Mouse (Mus musculus): ENCODE data around the gene Scyl2. TPM values are rescaled to one million over a fixed set of nuclear protein-coding genes. Genes with fewer than 3 reads are reported as not detected.
A peak's percentile ranks its signal among the peaks of the same experiment; 100 is the strongest.

Scyl2 gene
- polyA plus RNA-seq, 1 experiment: 7.2 TPM

DNA sequence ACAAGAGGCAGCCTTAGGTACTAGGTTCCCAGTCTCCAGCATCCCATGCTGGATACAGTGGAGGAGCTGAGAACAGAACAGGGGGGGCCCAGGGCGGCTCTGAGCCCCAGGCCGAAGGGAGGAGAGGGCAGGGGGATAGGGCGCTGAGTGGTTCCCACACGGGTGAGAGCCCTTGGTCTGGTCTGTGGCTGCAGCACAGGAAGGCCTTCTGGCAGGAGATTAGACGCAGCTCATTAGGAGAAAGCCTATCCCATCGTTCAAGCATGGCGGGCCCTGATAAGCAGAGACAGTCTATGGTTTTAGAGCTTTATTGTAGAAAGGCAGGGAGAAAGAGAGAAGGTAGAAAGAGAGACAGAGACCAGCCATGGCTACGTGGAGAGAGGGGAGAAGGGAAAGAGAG is 3.9 kb upstream of the Scyl2 start:
- H3K79me2 ChIP-seq (ENCODE audit: control insufficient read depth, insufficient read depth): peaks cover 10% of the 10 kb centered on the region
- TF ChIP-seq MAX (IDR thresholded peaks at IDR 0.05; ENCODE audit: low read depth): no peak
- TF ChIP-seq POLR2A (IDR thresholded peaks at IDR 0.05; ENCODE audit: insufficient read length, low read depth): no peak
- TF ChIP-seq CEBPB (IDR thresholded peaks at IDR 0.05; ENCODE audit: insufficient read depth, poor library complexity, severe bottlenecking): no peak
- no peak for TF ChIP-seq USF1 (IDR thresholded peaks at IDR 0.05; ENCODE audit: low read depth)
- no peak for TF ChIP-seq E2F4 (IDR thresholded peaks at IDR 0.05; ENCODE audit: insufficient read depth)
- TF ChIP-seq REST (IDR thresholded peaks at IDR 0.05; ENCODE audit: insufficient read depth, insufficient read length): no peak
- H3ac ChIP-seq (ENCODE audit: control insufficient read depth, insufficient read length): no peak overlapping the region
- H3K4me3 ChIP-seq: no peak overlapping the region
- no peak overlapping the region for H3K4me2 ChIP-seq (ENCODE audit: low read depth)
- H3K36me3 ChIP-seq (ENCODE audit: control insufficient read depth, insufficient read depth): no peaks in the 10 kb centered on the region
- H3K27me3 ChIP-seq (ENCODE audit: control insufficient read depth, insufficient read depth, insufficient read length): peaks cover 11% of the 10 kb centered on the region

DNA sequence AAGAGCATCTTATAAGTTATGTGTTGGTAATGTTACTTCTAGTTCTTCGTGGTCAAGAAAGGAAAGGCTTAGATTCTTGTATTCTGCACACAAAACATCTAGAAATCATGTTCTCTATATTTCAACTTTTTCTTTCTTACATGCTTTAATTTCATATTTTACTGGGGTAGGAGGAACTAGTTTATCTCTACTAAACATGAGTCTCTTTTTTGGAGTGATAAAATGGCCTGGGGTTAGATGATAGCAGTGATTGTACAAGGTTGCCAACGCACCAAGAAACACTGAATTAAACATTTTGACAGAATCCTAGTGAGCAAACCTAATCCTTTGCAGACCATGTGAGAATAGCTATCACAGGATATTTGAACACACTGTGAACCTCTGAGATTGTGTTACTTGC is 1.4 kb upstream of the Scyl2 start:
- H3K36me3 ChIP-seq (ENCODE audit: control insufficient read depth, insufficient read depth): no peaks in the 10 kb centered on the region
- H3ac ChIP-seq (ENCODE audit: control insufficient read depth, insufficient read length): no peak overlapping the region
- H3K4me3 ChIP-seq: no peak overlapping the region
- peaks cover 7% of the 10 kb centered on the region for H3K27me3 ChIP-seq (ENCODE audit: control insufficient read depth, insufficient read depth, insufficient read length)
- H3K4me2 ChIP-seq (ENCODE audit: low read depth): no peak overlapping the region
- TF ChIP-seq CEBPB (IDR thresholded peaks at IDR 0.05; ENCODE audit: insufficient read depth, poor library complexity, severe bottlenecking) (no peak), TCF3 (IDR thresholded peaks at IDR 0.05; ENCODE audit: insufficient read length, low read depth) (no peak), REST (IDR thresholded peaks at IDR 0.05; ENCODE audit: insufficient read depth, insufficient read length) (no peak), POLR2AphosphoS2 (IDR thresholded peaks at IDR 0.05; ENCODE audit: insufficient read length, low read depth) (no peak), E2F4 (IDR thresholded peaks at IDR 0.05; ENCODE audit: insufficient read depth) (no peak), SRF (IDR thresholded peaks at IDR 0.05; ENCODE audit: control insufficient read depth, insufficient read length, low read depth) (no peak), TCF12 (IDR thresholded peaks at IDR 0.05; ENCODE audit: insufficient read depth, poor library complexity, severe bottlenecking) (no peak), USF1 (IDR thresholded peaks at IDR 0.05; ENCODE audit: low read depth) (no peak), POLR2A (IDR thresholded peaks at IDR 0.05; ENCODE audit: insufficient read length, low read depth) (no peak), MYOD1 (IDR thresholded peaks at IDR 0.05; ENCODE audit: control insufficient read depth in 1 of 3, insufficient read length in 2 of 3, low read depth in 2 of 3) (no peak), MAX (IDR thresholded peaks at IDR 0.05; ENCODE audit: low read depth) (no peak), MYOG (IDR thresholded peaks at IDR 0.05; ENCODE audit: control insufficient read depth in 1 of 3, insufficient read depth in 1 of 3, insufficient read length in 2 of 3, low read depth in 2 of 3) (no peak)
- peaks cover 26% of the 10 kb centered on the region for H3K79me2 ChIP-seq (ENCODE audit: control insufficient read depth, insufficient read depth)

DNA sequence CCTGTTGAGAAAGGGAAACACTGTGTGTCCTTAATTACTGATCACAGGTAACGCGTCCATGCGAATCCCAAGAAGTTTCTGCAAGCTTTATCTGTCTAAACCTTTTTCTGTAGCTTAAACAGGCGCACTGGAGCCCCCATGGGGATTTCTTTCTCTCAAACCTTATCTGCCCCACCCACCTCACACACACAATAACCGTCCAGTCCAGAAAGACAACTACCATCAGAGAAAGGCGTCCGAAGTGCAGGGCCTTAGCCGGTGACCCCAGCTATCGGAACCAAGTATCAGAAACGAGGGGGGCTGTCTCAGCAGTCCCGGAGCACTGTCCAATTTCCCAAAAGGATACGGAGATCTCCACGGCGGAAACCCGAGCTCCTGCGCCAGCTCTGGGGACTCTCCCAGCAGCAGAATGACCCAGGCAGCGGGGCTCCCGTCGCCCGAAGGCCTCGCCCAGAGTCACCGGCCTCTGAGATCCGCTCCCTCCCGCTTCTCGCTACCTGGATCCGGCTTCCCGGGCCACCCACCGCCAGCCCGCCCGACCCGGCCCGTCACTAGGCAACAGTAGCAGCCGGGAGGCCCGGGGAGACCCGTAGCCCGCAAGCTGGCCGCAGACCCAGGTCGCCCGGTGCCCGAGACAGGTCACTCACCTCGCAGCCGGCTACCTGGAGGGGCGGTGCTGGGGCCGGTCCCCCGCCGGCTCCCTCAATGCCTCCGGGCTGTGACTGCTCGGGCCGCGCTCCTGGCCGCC is 520 bp downstream of the Scyl2 start:
- H3K4me2 ChIP-seq (ENCODE audit: low read depth): peak overlapping the region; percentile 72
- peaks cover 7% of the 10 kb centered on the region for H3K27me3 ChIP-seq (ENCODE audit: control insufficient read depth, insufficient read depth, insufficient read length)
- peaks cover 31% of the 10 kb centered on the region for H3K79me2 ChIP-seq (ENCODE audit: control insufficient read depth, insufficient read depth)
- H3K4me3 ChIP-seq: peak overlapping the region; percentile 65
- H3ac ChIP-seq (ENCODE audit: control insufficient read depth, insufficient read length): peak overlapping the region; percentile 32
- TF ChIP-seq POLR2A (IDR thresholded peaks at IDR 0.05; ENCODE audit: insufficient read length, low read depth) (no peak), CEBPB (IDR thresholded peaks at IDR 0.05; ENCODE audit: insufficient read depth, poor library complexity, severe bottlenecking) (no peak), MYOD1 (IDR thresholded peaks at IDR 0.05; ENCODE audit: control insufficient read depth in 1 of 3, insufficient read length in 2 of 3, low read depth in 2 of 3) (no peak)
- no peaks in the 10 kb centered on the region for H3K36me3 ChIP-seq (ENCODE audit: control insufficient read depth, insufficient read depth)

- H3K27me3 ChIP-seq (ENCODE audit: control insufficient read depth, insufficient read depth, insufficient read length): no peaks in the 10 kb centered on the region
- no peaks in the 10 kb centered on the region for H3K36me3 ChIP-seq (ENCODE audit: control insufficient read depth, insufficient read depth)
- no peak overlapping the region for H3K4me3 ChIP-seq
- no peak overlapping the region for H3K4me2 ChIP-seq (ENCODE audit: low read depth)
- H3ac ChIP-seq (ENCODE audit: control insufficient read depth, insufficient read length): no peak overlapping the region
- TF ChIP-seq MYOD1 (IDR thresholded peaks at IDR 0.05; ENCODE audit: control insufficient read depth in 1 of 3, insufficient read length in 2 of 3, low read depth in 2 of 3) (no peak), CEBPB (IDR thresholded peaks at IDR 0.05; ENCODE audit: insufficient read depth, poor library complexity, severe bottlenecking) (no peak), TCF3 (IDR thresholded peaks at IDR 0.05; ENCODE audit: insufficient read length, low read depth) (no peak), REST (IDR thresholded peaks at IDR 0.05; ENCODE audit: insufficient read depth, insufficient read length) (no peak), E2F4 (IDR thresholded peaks at IDR 0.05; ENCODE audit: insufficient read depth) (no peak), USF1 (IDR thresholded peaks at IDR 0.05; ENCODE audit: low read depth) (no peak), MAX (IDR thresholded peaks at IDR 0.05; ENCODE audit: low read depth) (no peak), POLR2AphosphoS2 (IDR thresholded peaks at IDR 0.05; ENCODE audit: insufficient read length, low read depth) (no peak), MYOG (IDR thresholded peaks at IDR 0.05; ENCODE audit: control insufficient read depth in 1 of 3, insufficient read depth in 1 of 3, insufficient read length in 2 of 3, low read depth in 2 of 3) (no peak), TCF12 (IDR thresholded peaks at IDR 0.05; ENCODE audit: insufficient read depth, poor library complexity, severe bottlenecking) (no peak), SRF (IDR thresholded peaks at IDR 0.05; ENCODE audit: control insufficient read depth, insufficient read length, low read depth) (no peak), POLR2A (IDR thresholded peaks at IDR 0.05; ENCODE audit: insufficient read length, low read depth) (no peak)
- peaks cover 47% of the 10 kb centered on the region for H3K79me2 ChIP-seq (ENCODE audit: control insufficient read depth, insufficient read depth)
These were observed 3.1 kb downstream of the Scyl2 start for GRCm38 (mm10) chr10:89682961-89683360.

GRCm38 (mm10) chr10:89682157-89682556 is 3.9 kb downstream of the Scyl2 start:
- no peaks in the 10 kb centered on the region for H3K27me3 ChIP-seq (ENCODE audit: control insufficient read depth, insufficient read depth, insufficient read length)
- H3ac ChIP-seq (ENCODE audit: control insufficient read depth, insufficient read length): no peak overlapping the region
- H3K79me2 ChIP-seq (ENCODE audit: control insufficient read depth, insufficient read depth): peaks cover 47% of the 10 kb centered on the region
- H3K4me3 ChIP-seq: no peak overlapping the region
- TF ChIP-seq POLR2AphosphoS2 (IDR thresholded peaks at IDR 0.05; ENCODE audit: insufficient read length, low read depth) (no peak), MYOG (IDR thresholded peaks at IDR 0.05; ENCODE audit: control insufficient read depth in 1 of 3, insufficient read depth in 1 of 3, insufficient read length in 2 of 3, low read depth in 2 of 3) (no peak), USF1 (IDR thresholded peaks at IDR 0.05; ENCODE audit: low read depth) (no peak), TCF3 (IDR thresholded peaks at IDR 0.05; ENCODE audit: insufficient read length, low read depth) (no peak), TCF12 (IDR thresholded peaks at IDR 0.05; ENCODE audit: insufficient read depth, poor library complexity, severe bottlenecking) (no peak), MYOD1 (IDR thresholded peaks at IDR 0.05; ENCODE audit: control insufficient read depth in 1 of 3, insufficient read length in 2 of 3, low read depth in 2 of 3) (no peak), REST (IDR thresholded peaks at IDR 0.05; ENCODE audit: insufficient read depth, insufficient read length) (no peak), E2F4 (IDR thresholded peaks at IDR 0.05; ENCODE audit: insufficient read depth) (no peak), CEBPB (IDR thresholded peaks at IDR 0.05; ENCODE audit: insufficient read depth, poor library complexity, severe bottlenecking) (no peak), POLR2A (IDR thresholded peaks at IDR 0.05; ENCODE audit: insufficient read length, low read depth) (no peak), MAX (IDR thresholded peaks at IDR 0.05; ENCODE audit: low read depth) (no peak)
- no peaks in the 10 kb centered on the region for H3K36me3 ChIP-seq (ENCODE audit: control insufficient read depth, insufficient read depth)
- no peak overlapping the region for H3K4me2 ChIP-seq (ENCODE audit: low read depth)
